Comparison of ENCODE assay signal across 11 mouse cellular contexts in genomic region chr17:36355343-36355742, GRCm38 (mm10). TPM values are rescaled to one million over a fixed set of nuclear protein-coding genes. Genes with fewer than 3 reads are reported as not detected.
A peak's percentile ranks its signal among the peaks of the same experiment; 100 is the strongest.
DNase-seq lines count a peak whose midpoint lies in the region; ATAC-seq lines count a peak whose summit lies in the region.
"Not testable (repeated sequence)": the region's sequence is repeated elsewhere in the genome, so short reads cannot be mapped to it uniquely, and the experiment has no call there.
"Had no signal": no experiment of that assay in that cellular context is flagged by ENCODE, and none has a peak within 500 bp of the region (broad histone marks: within the 10 kb centered on the region; RNA-seq: fewer than 3 reads in every experiment).

No protein-coding gene starts in this region.

- not testable (repeated sequence) for H3K4me1 ChIP-seq in kidney, embryonic 14.5 days (ENCODE audit: control insufficient read depth, insufficient read depth, low read length); midbrain, embryonic 16.5 days (ENCODE audit: control insufficient read depth, insufficient read depth, low read length)

- H3K4me3 ChIP-seq in kidney, embryonic 14.5 days (ENCODE audit: low read length); midbrain, embryonic 16.5 days (ENCODE audit: low read depth, low read length): not testable (repeated sequence)

- 0 out of 2 replicates have a peak, but pooled peaks have one; percentile 32 for ATAC-seq in kidney, embryonic 14.5 days (ENCODE audit: low FRiP score, low TSS enrichment)
- peak; percentile 64 for ATAC-seq in midbrain, embryonic 16.5 days

- peak; percentile 85 for DNase-seq in 3T3-L1 (ENCODE audit: low read depth, low spot score)
- peak; percentile 69 for DNase-seq in adrenal gland, postnatal 14 days
- peak; percentile 39 for DNase-seq in embryo, embryonic 9.5 days (ENCODE audit: extremely low spot score)
- DNase-seq in heart, adult 11 months, result peak; percentile 89
- peak; percentile 70 to 87 for DNase-seq in left cerebral cortex, postnatal 25 days (ENCODE audit: low spot score in 2 of 2)
- peak; percentile 45 for DNase-seq in splenic B cell, adult 2 months (ENCODE audit: low read depth, low spot score)

- H3K4me2 ChIP-seq in kidney, embryonic 14.5 days (replicated peaks; ENCODE audit: low read depth, low read length); midbrain, embryonic 16.5 days (ENCODE audit: low read length): not testable (repeated sequence)

- H3K9me3 ChIP-seq in kidney, embryonic 14.5 days (ENCODE audit: control insufficient read depth, low read length); midbrain, embryonic 16.5 days (replicated peaks; ENCODE audit: control insufficient read depth, low read length, poor library complexity, severe bottlenecking): not testable (repeated sequence)

- H3K27ac ChIP-seq in kidney, embryonic 14.5 days (ENCODE audit: low read depth, low read length); midbrain, embryonic 16.5 days (ENCODE audit: low read length): not testable (repeated sequence)

- not testable (repeated sequence) for H3K9ac ChIP-seq in kidney, embryonic 14.5 days (ENCODE audit: low read depth, low read length); midbrain, embryonic 16.5 days (ENCODE audit: low read depth, low read length)

- not testable (repeated sequence) for H3K27me3 ChIP-seq in kidney, embryonic 14.5 days (ENCODE audit: control insufficient read depth, insufficient read depth, low read length); midbrain, embryonic 16.5 days (ENCODE audit: control insufficient read depth, insufficient read depth, low read depth, low read length); splenic B cell, adult 2 months (ENCODE audit: control insufficient read depth, insufficient read depth, low read length, poor library complexity, severe bottlenecking)

- intact Hi-C loops in left cerebral cortex, postnatal 25 days (cut with DNase I), result loop anchor here (5.0 kb wide), 2 partner anchors 48 to 372 kb away; no protein-coding TSS in a partner anchor

- H3K36me3 ChIP-seq in kidney, embryonic 14.5 days (ENCODE audit: control insufficient read depth, insufficient read depth, low read length); midbrain, embryonic 16.5 days (ENCODE audit: control insufficient read depth, insufficient read depth, low read length); splenic B cell, adult 2 months (ENCODE audit: control insufficient read depth, insufficient read depth, low read length, poor library complexity, severe bottlenecking): not testable (repeated sequence)

RNA-seq across cellular contexts. Expression of gene H2-M10.3, which starts 12.9 kb away (rescaled TPM):
- total RNA-seq in adrenal gland, postnatal 14 days (2021), result not detected in 2 replicates
- polyA plus RNA-seq in kidney, embryonic 14.5 days (2014; fragmentation: Nextera tagmentation; extraction: Ambion mirVana), result not detected in 2 replicates
- total RNA-seq in left cerebral cortex, postnatal 25 days (2021), result not detected
- not detected in 2 replicates for polyA plus RNA-seq in midbrain, embryonic 16.5 days (2015; fragmentation: Nextera tagmentation; extraction: Ambion mirVana)
- polyA plus RNA-seq: CD4-positive, CD25-positive, alpha-beta regulatory T cell, adult 4 months; erythroblast, embryonic 14.5 days; limb, embryonic 12.5 days had no signal

RNA-seq across cellular contexts. Expression of gene H2-M10.1, which starts 29.4 kb away (rescaled TPM):
- total RNA-seq in adrenal gland, postnatal 14 days (2021), result not detected in 2 replicates
- not detected in 2 replicates for polyA plus RNA-seq in kidney, embryonic 14.5 days (2014; fragmentation: Nextera tagmentation; extraction: Ambion mirVana)
- not detected for total RNA-seq in left cerebral cortex, postnatal 25 days (2021)
- polyA plus RNA-seq in midbrain, embryonic 16.5 days (2015; fragmentation: Nextera tagmentation; extraction: Ambion mirVana), result not detected in 2 replicates
- polyA plus RNA-seq: CD4-positive, CD25-positive, alpha-beta regulatory T cell, adult 4 months; erythroblast, embryonic 14.5 days; limb, embryonic 12.5 days had no signal

Comparison
In these comparisons a context has a peak if more than half of its experiments do, and no peak if none do; other contexts are left out.
1. DNase-seq: peak in every context shown above with its lines; median percentile 89 in heart, adult 11 months; 85 in 3T3-L1; 78 in left cerebral cortex, postnatal 25 days; 69 in adrenal gland, postnatal 14 days; 45 in splenic B cell, adult 2 months; 39 in embryo, embryonic 9.5 days.